Mouse (Mus musculus): ENCODE data around the gene Acox3.

DNA sequence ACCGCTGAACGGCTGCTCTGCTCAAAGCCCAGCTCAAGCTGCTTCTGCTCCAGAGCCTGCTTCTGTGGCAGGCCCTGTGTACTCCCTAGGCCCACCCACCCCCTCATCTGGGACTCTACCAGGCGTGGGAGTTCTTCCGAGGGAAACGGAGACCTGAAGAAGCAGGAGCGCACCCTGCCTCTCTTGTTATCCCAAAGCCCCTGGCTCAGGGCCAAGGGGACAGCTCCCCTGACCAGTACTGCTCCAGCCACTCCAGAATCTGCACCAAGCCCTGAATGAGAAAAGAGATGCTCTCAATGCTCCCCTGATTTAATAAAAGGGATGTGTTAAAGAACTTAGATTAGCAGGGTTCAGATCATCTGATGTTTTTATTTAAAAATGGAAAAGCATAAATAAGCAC, 78.4 kb downstream of the Acox3 start:
- TF ChIP-seq CTCF (IDR thresholded peaks at IDR 0.05; ENCODE audit: extremely low read depth, insufficient read length, insufficient replicate concordance, low read depth, low read length), result no peak
- TF ChIP-seq POLR2A (IDR thresholded peaks at IDR 0.05; ENCODE audit: low read depth, low read length), result no peak

Measured in small intestine, adult 2 months (tissue).